Mouse (Mus musculus) kidney, postnatal 25 days (tissue): Measurements from ENCODE around the gene Zfand2a.

Experiments
- DNase-seq, 2 experiments: peaks; one replicate each; pipeline ENCODE4 v3.0.0; 2021; ENCODE audit warnings: mixed read lengths in 2 of 2

Zfand2a gene

GRCm38 (mm10) chr5:139484185-139484814, at the start of gene Zfand2a:
Gene Zfand2a, minus strand, starts transcription at chr5:139484549.
- peak; percentile 100 for DNase-seq

- no peak for DNase-seq
These were observed 44.5 kb upstream of the Zfand2a start for GRCm38 (mm10) chr5:139528851-139529250.

GRCm38 (mm10) chr5:139521987-139522386, 37.6 kb upstream of the Zfand2a start:
- DNase-seq = no peak

GRCm38 (mm10) chr5:139520069-139520834, 35.9 kb upstream of the Zfand2a start:
- DNase-seq = no peak

- no peak for DNase-seq
These were observed 31.9 kb upstream of the Zfand2a start for GRCm38 (mm10) chr5:139516281-139516680.

- no peak for DNase-seq
These were observed 27.9 kb upstream of the Zfand2a start for GRCm38 (mm10) chr5:139512201-139512600.

- DNase-seq = peak; percentile 58 to 65
These were observed 26.5 kb upstream of the Zfand2a start for GRCm38 (mm10) chr5:139510682-139511366.

GRCm38 (mm10) chr5:139506207-139506606, 21.9 kb upstream of the Zfand2a start:
- no peak for DNase-seq

- DNase-seq = peak; percentile 82 to 89
These were observed 20.8 kb upstream of the Zfand2a start for GRCm38 (mm10) chr5:139505073-139505606.

- no peak for DNase-seq
These were observed 17.9 kb upstream of the Zfand2a start for GRCm38 (mm10) chr5:139502281-139502680.

- peak; percentile 57 to 69 for DNase-seq
These were observed 14.4 kb upstream of the Zfand2a start for GRCm38 (mm10) chr5:139498791-139499190.

GRCm38 (mm10) chr5:139496939-139497338, 12.6 kb upstream of the Zfand2a start:
- DNase-seq = no peak

- DNase-seq = no peak
These were observed 10.8 kb upstream of the Zfand2a start for GRCm38 (mm10) chr5:139495019-139495669.

GRCm38 (mm10) chr5:139493690-139494089, 9.3 kb upstream of the Zfand2a start:
- no peak for DNase-seq

GRCm38 (mm10) chr5:139491348-139491747, 7.0 kb upstream of the Zfand2a start:
- DNase-seq = no peak

GRCm38 (mm10) chr5:139490131-139490530, 5.8 kb upstream of the Zfand2a start:
- no peak for DNase-seq

- no peak for DNase-seq
These were observed 1.0 kb downstream of the Zfand2a start for GRCm38 (mm10) chr5:139483171-139483848.

GRCm38 (mm10) chr5:139480406-139480805, 3.9 kb downstream of the Zfand2a start:
- no peak for DNase-seq

- no peak for DNase-seq
These were observed 5.3 kb downstream of the Zfand2a start for GRCm38 (mm10) chr5:139479088-139479487.

- DNase-seq = no peak
These were observed 9.6 kb downstream of the Zfand2a start for GRCm38 (mm10) chr5:139474741-139475140.

GRCm38 (mm10) chr5:139467998-139468397, 16.4 kb downstream of the Zfand2a start:
- peak in 1 of 2 experiments; percentile 25 for DNase-seq

GRCm38 (mm10) chr5:139466801-139467200, 17.5 kb downstream of the Zfand2a start:
- DNase-seq = no peak
